Mouse (Mus musculus) C2C12 (cell line): ENCODE results near the gene Fiz1.

Experiments
- CTCF ChIP-seq: IDR thresholded peaks from one replicate; pipeline ENCODE4 v1.5.1; 2011; ENCODE audit not compliant: control insufficient read depth, insufficient read depth, insufficient read length
- MYOD1 ChIP-seq: IDR thresholded peaks from one replicate; pipeline ENCODE4 v1.6.1; 2011; ENCODE audit warnings: low read depth; ENCODE audit not compliant: control insufficient read depth, insufficient read length

- TF ChIP-seq CTCF (no peak), MYOD1 (no peak)
Measured at GRCm38 (mm10) chr7:4988250-4988649, 26.2 kb downstream of the Fiz1 start.
